In genomic region chr7:135537948-135538741, GRCm38 (mm10) we compare ENCODE assay signal across 8 mouse cellular contexts. TPM values are rescaled to one million over a fixed set of nuclear protein-coding genes. Genes with fewer than 3 reads are reported as not detected.
DNase-seq lines count a peak whose midpoint lies in the region; ATAC-seq and TF ChIP-seq lines count a peak whose summit lies in the region.

No protein-coding gene starts in this region.

- no peaks in the 10 kb centered on the region for H3K9me3 ChIP-seq in embryonic facial prominence, embryonic 13.5 days
- H3K9me3 ChIP-seq in heart, embryonic 14.5 days (ENCODE audit: control insufficient read depth, low read length) = no peaks in the 10 kb centered on the region
- H3K9me3 ChIP-seq in lung, embryonic 14.5 days (ENCODE audit: low read depth, low read length) = no peaks in the 10 kb centered on the region

- WGBS in embryonic facial prominence, embryonic 13.5 days = 1% methylated on average over 71 of the region's 71 CpGs
- WGBS in heart, embryonic 14.5 days = 1% methylated on average over 71 of the region's 71 CpGs
- 2% methylated on average over 71 of the region's 71 CpGs for WGBS in lung, embryonic 14.5 days
- WGBS in olfactory bulb, adult 2 months = 2% methylated on average over 71 of the region's 71 CpGs

- no peaks in the 10 kb centered on the region for H3K27me3 ChIP-seq in C2C12 (ENCODE audit: control insufficient read depth, insufficient read depth, insufficient read length)
- peaks cover 22% of the 10 kb centered on the region for H3K27me3 ChIP-seq in embryonic facial prominence, embryonic 13.5 days
- 0 out of 2 replicates have a peak, but pooled peaks cover 5% of the 10 kb centered on the region for H3K27me3 ChIP-seq in heart, embryonic 14.5 days (ENCODE audit: control insufficient read depth, insufficient read depth, low read length)
- H3K27me3 ChIP-seq in lung, embryonic 14.5 days (ENCODE audit: insufficient read depth, low read length) = peaks cover 12% of the 10 kb centered on the region

- TF ChIP-seq POLR2A in olfactory bulb, adult 2 months (IDR thresholded peaks at IDR 0.05; ENCODE audit: insufficient read depth, low read depth, low read length) = 0 out of 2 replicates have a peak, but pooled peaks have one; percentile 15

- H3K4me2 ChIP-seq in embryonic facial prominence, embryonic 13.5 days = peak overlapping the region; percentile 97
- H3K4me2 ChIP-seq in heart, embryonic 14.5 days (ENCODE audit: low read length) = peak overlapping the region; percentile 99
- peak overlapping the region; percentile 98 for H3K4me2 ChIP-seq in lung, embryonic 14.5 days

- no peaks in the 10 kb centered on the region for H3K79me2 ChIP-seq in C2C12 (ENCODE audit: control insufficient read depth, insufficient read depth)

- H3K36me3 ChIP-seq in C2C12 (ENCODE audit: control insufficient read depth, insufficient read depth) = no peaks in the 10 kb centered on the region
- no peaks in the 10 kb centered on the region for H3K36me3 ChIP-seq in embryonic facial prominence, embryonic 13.5 days
- H3K36me3 ChIP-seq in heart, embryonic 14.5 days (ENCODE audit: control insufficient read depth, insufficient read depth, low read length) = no peaks in the 10 kb centered on the region
- no peaks in the 10 kb centered on the region for H3K36me3 ChIP-seq in lung, embryonic 14.5 days (ENCODE audit: insufficient read depth)

- peak; percentile 46 for DNase-seq in ZHBTc4 (ENCODE audit: low read depth, low spot score)
- DNase-seq in layer of hippocampus, adult 9-11 months = peak; percentile 34
- peak; percentile 45 for DNase-seq in lung, embryonic 14.5 days
- no peak for DNase-seq in thymus, adult 18-20 months

- peak overlapping the region; percentile 28; the same call in 1 of the 2 replicates for H3K27ac ChIP-seq in embryonic facial prominence, embryonic 13.5 days
- H3K27ac ChIP-seq in heart, embryonic 14.5 days (replicated peaks in 1 of 2; ENCODE audit: control insufficient read depth in 1 of 2, insufficient read depth in 1 of 2, low read depth in 2 of 2, low read length in 2 of 2) = no peak overlapping the region
- H3K27ac ChIP-seq in lung, embryonic 14.5 days (ENCODE audit: low read depth) = no peak overlapping the region
- no peak overlapping the region for H3K27ac ChIP-seq in olfactory bulb, adult 2 months (ENCODE audit: insufficient read depth, low read depth, low read length)

- TF ChIP-seq CTCF in C2C12 (IDR thresholded peaks at IDR 0.05; ENCODE audit: control insufficient read depth, insufficient read depth, insufficient read length) = no peak
- peak; percentile 6; the same call in 1 of the 2 replicates for TF ChIP-seq CTCF in lung, embryonic 14.5 days (IDR thresholded peaks at IDR 0.05; ENCODE audit: low read depth)
- TF ChIP-seq CTCF in olfactory bulb, adult 2 months (IDR thresholded peaks at IDR 0.05; ENCODE audit: insufficient read depth, low read depth, low read length) = no peak; the same call in 1 of the 2 replicates

- peak; percentile 40 for ATAC-seq in embryonic facial prominence, embryonic 13.5 days (ENCODE audit: insufficient number of reproducible peaks, insufficient read depth, low FRiP score, low TSS enrichment, low read depth)
- ATAC-seq in heart, embryonic 14.5 days (ENCODE audit: insufficient number of reproducible peaks, insufficient read depth, low FRiP score, low read depth) = peak; percentile 32; the same call in 1 of the 2 replicates
- ATAC-seq in lung, embryonic 14.5 days (ENCODE audit: insufficient read depth) = peak; percentile 54

- H3K4me3 ChIP-seq in C2C12 (ENCODE audit: insufficient read depth, poor library complexity, severe bottlenecking) = peak overlapping the region; percentile 25
- peak overlapping the region; percentile 69 for H3K4me3 ChIP-seq in embryonic facial prominence, embryonic 13.5 days
- H3K4me3 ChIP-seq in heart, embryonic 14.5 days (ENCODE audit: control insufficient read depth in 1 of 2, insufficient read depth in 1 of 2, low read depth in 1 of 2, low read length in 2 of 2) = peak overlapping the region; percentile 61 to 64
- peak overlapping the region; percentile 56 for H3K4me3 ChIP-seq in lung, embryonic 14.5 days (ENCODE audit: low read depth, low read length)
- peak overlapping the region; percentile 61 for H3K4me3 ChIP-seq in olfactory bulb, adult 2 months (ENCODE audit: insufficient read depth, low read depth, low read length)

- H3ac ChIP-seq in C2C12 (ENCODE audit: control insufficient read depth, insufficient read length, low read depth) = peak overlapping the region; percentile 64

- peak overlapping the region; percentile 76 for H3K9ac ChIP-seq in embryonic facial prominence, embryonic 13.5 days
- peak overlapping the region; percentile 67 for H3K9ac ChIP-seq in heart, embryonic 14.5 days (ENCODE audit: low read length)
- H3K9ac ChIP-seq in lung, embryonic 14.5 days = peak overlapping the region; percentile 56

- no peaks in the 10 kb centered on the region for H3K79me3 ChIP-seq in C2C12 (ENCODE audit: low read depth)

- H3K4me1 ChIP-seq in embryonic facial prominence, embryonic 13.5 days = peaks cover 4% of the 10 kb centered on the region; the same call in 1 of the 2 replicates
- H3K4me1 ChIP-seq in heart, embryonic 14.5 days (ENCODE audit: control insufficient read depth in 2 of 2, insufficient read depth in 2 of 2, low read length in 2 of 2) = peaks cover 4 to 5% of the 10 kb centered on the region in 2 experiments; a peak in 2 of 4 replicates
- no peaks in the 10 kb centered on the region for H3K4me1 ChIP-seq in lung, embryonic 14.5 days (ENCODE audit: insufficient read depth)
- peaks cover 9% of the 10 kb centered on the region for H3K4me1 ChIP-seq in olfactory bulb, adult 2 months (ENCODE audit: control insufficient read depth, insufficient read depth, low read length)

TF ChIP-seq in C2C12, 6 proteins besides CTCF, POLR2A, EP300 and RAD21:
- TF ChIP-seq CEBPB (IDR thresholded peaks at IDR 0.05; ENCODE audit: low read depth) (no peak), MYOG (IDR thresholded peaks at IDR 0.05; ENCODE audit: control insufficient read depth, extremely low read depth, insufficient read length) (no peak), MYOD1 (IDR thresholded peaks at IDR 0.05; ENCODE audit: control insufficient read depth, insufficient read length, low read depth) (no peak), USF1 (IDR thresholded peaks at IDR 0.05; ENCODE audit: low read depth) (no peak), FOSL1 (IDR thresholded peaks at IDR 0.05; ENCODE audit: insufficient read depth, low read length, poor library complexity, severe bottlenecking) (no peak), MAX (IDR thresholded peaks at IDR 0.05) (no peak)

RNA-seq across cellular contexts. Expression of gene Ptpre, which starts 0.9 kb away (rescaled TPM):
- polyA plus RNA-seq in C2C12 (2012; fragmentation: generic; extraction: Trizol) = 1.5 TPM
- polyA plus RNA-seq in embryonic facial prominence, embryonic 13.5 days (2015; fragmentation: Nextera tagmentation; extraction: Ambion mirVana) = 4.5 and 5.3 TPM in 2 replicates
- 3.1 and 3.2 TPM in 2 replicates for polyA plus RNA-seq in heart, embryonic 14.5 days (2014; fragmentation: Nextera tagmentation; extraction: Ambion mirVana)
- 2.3 and 2.5 TPM in 2 replicates for polyA plus RNA-seq in lung, embryonic 14.5 days (2014; fragmentation: Nextera tagmentation; extraction: Ambion mirVana)
- polyA plus RNA-seq in olfactory bulb, adult 2 months (2012; ENCODE audit: insufficient read depth, insufficient read length, low replicate concordance, missing spikeins) = not detected in 2 replicates

RNA-seq across cellular contexts. Expression of gene Clrn3, which starts 9.7 kb away (rescaled TPM):
- polyA plus RNA-seq in C2C12 (2012; fragmentation: generic; extraction: Trizol) = not detected
- polyA plus RNA-seq in embryonic facial prominence, embryonic 13.5 days (2015; fragmentation: Nextera tagmentation; extraction: Ambion mirVana) = 0.21 TPM in 1 of 2 replicates, not detected in the other
- polyA plus RNA-seq in heart, embryonic 14.5 days (2014; fragmentation: Nextera tagmentation; extraction: Ambion mirVana) = not detected in 2 replicates
- polyA plus RNA-seq in lung, embryonic 14.5 days (2014; fragmentation: Nextera tagmentation; extraction: Ambion mirVana) = not detected in 2 replicates
- not detected in 2 replicates for polyA plus RNA-seq in olfactory bulb, adult 2 months (2012; ENCODE audit: insufficient read depth, insufficient read length, low replicate concordance, missing spikeins)

Comparison
In these comparisons a context has a peak if more than half of its experiments do, and no peak if none do; other contexts are left out.
1. DNase-seq: peak in ZHBTc4 (single experiment), layer of hippocampus, adult 9-11 months (single experiment) and lung, embryonic 14.5 days (single experiment); none in thymus, adult 18-20 months (0 of 2).
2. Peak in every context shown above with its lines, with median percentiles within 50 percentile points of each other: H3K4me3 ChIP-seq, ATAC-seq, H3K4me2 ChIP-seq and H3K9ac ChIP-seq.